18 mouse cellular contexts compared by ENCODE assay signal in genomic region chr2:71815279-71815678, GRCm38 (mm10). TPM values are rescaled to one million over a fixed set of nuclear protein-coding genes. Genes with fewer than 3 reads are reported as not detected.
A peak's percentile ranks its signal among the peaks of the same experiment; 100 is the strongest.
DNase-seq lines count a peak whose midpoint lies in the region; ATAC-seq and TF ChIP-seq lines count a peak whose summit lies in the region.
"Had no signal": no experiment of that assay in that cellular context is flagged by ENCODE, and none has a peak within 500 bp of the region (broad histone marks: within the 10 kb centered on the region; RNA-seq: fewer than 3 reads in every experiment).

No protein-coding gene starts in this region.

- TF ChIP-seq CTCF in heart, postnatal 0 days (IDR thresholded peaks at IDR 0.05; ENCODE audit: low read depth) = no peak
- TF ChIP-seq CTCF in small intestine, adult 2 months (IDR thresholded peaks at IDR 0.05; ENCODE audit: extremely low read depth, insufficient read length, insufficient replicate concordance, low read depth, low read length) = no peak

- no peak overlapping the region for H3K4me2 ChIP-seq in heart, postnatal 0 days (ENCODE audit: low read depth, low read length)
- no peak overlapping the region for H3K4me2 ChIP-seq in embryonic facial prominence, embryonic 14.5 days (ENCODE audit: low read depth, low read length)
- H3K4me2 ChIP-seq: embryonic facial prominence, embryonic 15.5 days; lung, embryonic 15.5 days; midbrain, embryonic 11.5 days; neural tube, embryonic 12.5 days had no signal

- DNase-seq in heart, postnatal 0 days (ENCODE audit: low spot score) = no peak
- no peak for DNase-seq in heart, embryonic 10.5 days (ENCODE audit: low spot score)
- DNase-seq in ZHBTc4 (ENCODE audit: low read depth, low spot score) = peak; percentile 67
- DNase-seq in embryonic facial prominence, embryonic 14.5 days (ENCODE audit: low spot score) = peak; percentile 44
- no peak for DNase-seq in adrenal gland, adult 8-10 months
- DNase-seq in testis, postnatal 14 days (ENCODE audit: low spot score) = no peak
- no peak for DNase-seq in cerebellum, postnatal 25 days
- DNase-seq: adrenal gland, postnatal 36 days; cerebellum, adult 18-20 months; heart, postnatal 14 days; kidney, adult 11 months had no signal

- no peaks in the 10 kb centered on the region for H3K9me3 ChIP-seq in heart, postnatal 0 days (replicated peaks; ENCODE audit: control insufficient read depth, low read length)
- H3K9me3 ChIP-seq in heart, embryonic 10.5 days = no peaks in the 10 kb centered on the region
- no peaks in the 10 kb centered on the region for H3K9me3 ChIP-seq in embryonic facial prominence, embryonic 14.5 days (ENCODE audit: control insufficient read depth, low read length)
- H3K9me3 ChIP-seq: embryonic facial prominence, embryonic 15.5 days; lung, embryonic 15.5 days; neural tube, embryonic 12.5 days had no signal

- H3K36me3 ChIP-seq in heart, postnatal 0 days (replicated peaks; ENCODE audit: control insufficient read depth, insufficient read depth, low read length) = peaks cover 7% of the 10 kb centered on the region; the same call in 1 of the 2 replicates
- peaks cover 20% of the 10 kb centered on the region for H3K36me3 ChIP-seq in heart, embryonic 10.5 days
- 0 out of 2 replicates have a peak, but pooled peaks cover 3% of the 10 kb centered on the region for H3K36me3 ChIP-seq in embryonic facial prominence, embryonic 14.5 days (ENCODE audit: control insufficient read depth, insufficient read depth, low read length)
- peaks cover 25% of the 10 kb centered on the region for H3K36me3 ChIP-seq in small intestine, adult 2 months (ENCODE audit: control insufficient read depth, insufficient read depth, low read length)
- H3K36me3 ChIP-seq: embryonic facial prominence, embryonic 15.5 days; neural tube, embryonic 12.5 days had no signal

- TF ChIP-seq EP300 in heart, postnatal 0 days (IDR thresholded peaks at IDR 0.05; ENCODE audit: low read depth) = no peak

- ATAC-seq in heart, postnatal 0 days (ENCODE audit: insufficient read depth, low read depth) = no peak
- no peak for ATAC-seq in embryonic facial prominence, embryonic 14.5 days (ENCODE audit: low read depth)

- WGBS in heart, postnatal 0 days = 49% methylated on average over 5 of the region's 5 CpGs
- 33% methylated on average over 5 of the region's 5 CpGs for WGBS in heart, embryonic 10.5 days
- 23% methylated on average over 5 of the region's 5 CpGs for WGBS in embryonic facial prominence, embryonic 14.5 days
- WGBS in small intestine, adult 2 months = 11% methylated on average over 5 of the region's 5 CpGs

- no peak overlapping the region for H3K4me3 ChIP-seq in heart, postnatal 0 days (ENCODE audit: low read depth, low read length)
- H3K4me3 ChIP-seq in heart, embryonic 10.5 days = no peak overlapping the region
- H3K4me3 ChIP-seq in embryonic facial prominence, embryonic 14.5 days (ENCODE audit: low read depth, low read length) = no peak overlapping the region
- no peak overlapping the region for H3K4me3 ChIP-seq in small intestine, adult 2 months (ENCODE audit: low read depth, low read length)
- H3K4me3 ChIP-seq: embryonic facial prominence, embryonic 15.5 days; layer of hippocampus, adult 2 months; lung, embryonic 15.5 days; neural tube, embryonic 12.5 days had no signal

- no peak for TF ChIP-seq POLR2A in small intestine, adult 2 months (IDR thresholded peaks at IDR 0.05; ENCODE audit: low read depth, low read length)

- peaks cover 22% of the 10 kb centered on the region; the same call in 1 of the 2 replicates for H3K4me1 ChIP-seq in heart, postnatal 0 days (ENCODE audit: control insufficient read depth, insufficient read depth)
- peaks cover 55% of the 10 kb centered on the region for H3K4me1 ChIP-seq in heart, embryonic 10.5 days
- H3K4me1 ChIP-seq in embryonic facial prominence, embryonic 14.5 days (ENCODE audit: control insufficient read depth, insufficient read depth, low read length) = peaks cover 24% of the 10 kb centered on the region
- H3K4me1 ChIP-seq in small intestine, adult 2 months (ENCODE audit: control insufficient read depth, insufficient read depth, insufficient read length, low read length) = peaks cover 31% of the 10 kb centered on the region

- H3K9ac ChIP-seq in heart, postnatal 0 days (replicated peaks; ENCODE audit: low read depth, low read length) = no peak overlapping the region
- H3K9ac ChIP-seq in embryonic facial prominence, embryonic 14.5 days (ENCODE audit: low read depth, low read length) = no peak overlapping the region
- H3K9ac ChIP-seq: embryonic facial prominence, embryonic 15.5 days; lung, embryonic 15.5 days; neural tube, embryonic 12.5 days had no signal

- no peaks in the 10 kb centered on the region for H3K27me3 ChIP-seq in heart, postnatal 0 days (ENCODE audit: control insufficient read depth, insufficient read depth, low read length)
- H3K27me3 ChIP-seq in heart, embryonic 10.5 days (ENCODE audit: insufficient read depth, poor library complexity, severe bottlenecking) = no peaks in the 10 kb centered on the region
- no peaks in the 10 kb centered on the region for H3K27me3 ChIP-seq in embryonic facial prominence, embryonic 14.5 days (replicated peaks; ENCODE audit: control insufficient read depth, insufficient read depth, low read length)
- H3K27me3 ChIP-seq in small intestine, adult 2 months (ENCODE audit: control insufficient read depth, insufficient read depth, low read length) = no peaks in the 10 kb centered on the region
- H3K27me3 ChIP-seq: CH12.LX; embryonic facial prominence, embryonic 15.5 days; lung, embryonic 15.5 days; neural tube, embryonic 12.5 days had no signal

- peak overlapping the region; percentile 11; the same call in 1 of the 2 replicates for H3K27ac ChIP-seq in heart, postnatal 0 days (ENCODE audit: low read depth)
- no peak overlapping the region for H3K27ac ChIP-seq in heart, embryonic 10.5 days
- no peak overlapping the region for H3K27ac ChIP-seq in embryonic facial prominence, embryonic 14.5 days (replicated peaks; ENCODE audit: low read depth, low read length)
- peak overlapping the region; percentile 96 for H3K27ac ChIP-seq in small intestine, adult 2 months (ENCODE audit: insufficient read depth, low read depth, low read length)
- H3K27ac ChIP-seq: embryonic facial prominence, embryonic 15.5 days; lung, embryonic 15.5 days; neural tube, embryonic 12.5 days had no signal

RNA-seq across cellular contexts. Expression of gene Pdk1, which starts 57.7 kb away (rescaled TPM):
- total RNA-seq in heart, postnatal 0 days (2014; rRNA removed; ENCODE audit: low replicate concordance) = 181 and 286 TPM in 2 replicates
- polyA plus RNA-seq in heart, postnatal 0 days (2015; fragmentation: Nextera tagmentation; extraction: Ambion mirVana) = 62.8 and 65.0 TPM in 2 replicates
- 88.2 and 111 TPM in 2 replicates for polyA plus RNA-seq in heart, embryonic 10.5 days (2016; fragmentation: Nextera tagmentation; extraction: Ambion mirVana)
- polyA plus RNA-seq in embryonic facial prominence, embryonic 14.5 days (2014; fragmentation: Nextera tagmentation; extraction: Ambion mirVana) = 54.7 and 67.2 TPM in 2 replicates
- 5.2 and 7.0 TPM in 2 replicates for polyA plus RNA-seq in small intestine, adult 2 months (2012; rRNA removed)
- 10 to 100 TPM; 24.3 to 40.4 (median 31.7) TPM for total RNA-seq in adrenal gland, adult 8-10 months (2022)

Comparison
In these comparisons a context has a peak if more than half of its experiments do, and no peak if none do; other contexts are left out.
1. H3K27ac ChIP-seq: peak in heart, postnatal 0 days (single experiment) and small intestine, adult 2 months (single experiment); none in heart, embryonic 10.5 days (single experiment) and embryonic facial prominence, embryonic 14.5 days (single experiment).
2. DNase-seq: peak in ZHBTc4 (single experiment) and embryonic facial prominence, embryonic 14.5 days (single experiment); none in heart, postnatal 0 days (single experiment), heart, embryonic 10.5 days (single experiment), adrenal gland, adult 8-10 months (single experiment), testis, postnatal 14 days (single experiment) and cerebellum, postnatal 25 days (0 of 2).